Mouse (Mus musculus) forebrain, postnatal 0 days (tissue): Measurements from ENCODE around the gene Stk33. TPM values are rescaled to one million over a fixed set of nuclear protein-coding genes. Genes with fewer than 3 reads are reported as not detected.

Experiments
- ATAC-seq: fragments of 200-750 bp; cut with Nextera tagmentation; 2 replicates; pipeline ENCODE4 v1.8.0; 2017; ENCODE audit warnings: mild to moderate bottlenecking, moderate library complexity
- DNase-seq: peaks from one replicate; pipeline ENCODE4 v3.0.0-alpha.2; 2015
- H3K27ac ChIP-seq: fragments of 300-500 bp; sonication (generic); 2 replicates; pipeline ENCODE4 v1.5.1; 2014; ENCODE audit warnings: low read depth, mild to moderate bottlenecking, antibody characterized with exemption, low read length, moderate library complexity, mixed read lengths
- H3K27me3 ChIP-seq: fragments of 300-500 bp; sonication (generic); 2 replicates; pipeline ENCODE4 v1.6.1; 2014; ENCODE audit warnings: mild to moderate bottlenecking, low read length, mixed read lengths; ENCODE audit not compliant: insufficient read depth
- H3K36me3 ChIP-seq: fragments of 300-500 bp; sonication (generic); 2 replicates; pipeline ENCODE4 v1.6.1; 2014; ENCODE audit warnings: mild to moderate bottlenecking, moderate library complexity; ENCODE audit not compliant: insufficient read depth
- H3K4me1 ChIP-seq: fragments of 300-500 bp; sonication (generic); 2 replicates; pipeline ENCODE4 v1.6.1; 2014; ENCODE audit warnings: antibody characterized with exemption; ENCODE audit not compliant: insufficient read depth
- H3K4me2 ChIP-seq: fragments of 300-500 bp; sonication (generic); 2 replicates; pipeline ENCODE4 v1.6.1; 2014; ENCODE audit warnings: low read depth, mild to moderate bottlenecking, moderate library complexity
- H3K4me3 ChIP-seq: fragments of 300-500 bp; sonication (generic); 2 replicates; pipeline ENCODE4 v1.5.1; 2014; ENCODE audit warnings: low read depth, low read length, mixed read lengths
- H3K9ac ChIP-seq: fragments of 300-500 bp; sonication (generic); 2 replicates; pipeline ENCODE4 v1.6.1; 2014; ENCODE audit warnings: mild to moderate bottlenecking
- H3K9me3 ChIP-seq: fragments of 300-500 bp; sonication (generic); 2 replicates; pipeline ENCODE4 v1.6.1; 2016; ENCODE audit warnings: low read length
- CTCF ChIP-seq: sonication (generic); IDR thresholded peaks from 2 replicates; pipeline ENCODE4 v1.5.1; 2016; ENCODE audit warnings: antibody characterized with exemption, control low read depth, low read depth
- WGBS: fragments of 180-500 bp; shearing (Covaris S2); extraction: QIAGEN DNeasy Blood & Tissue Kit; methylation state at CpG from one replicate; pipeline ENCODE4 v1.1.7; 2014; 5-methylcytosine and 5-hydroxymethylcytosine counted together
- polyA plus RNA-seq: library from polyadenylated mRNA; unstranded; fragments of >200 nt; fragmentation: Nextera tagmentation; extraction: Ambion mirVana; gene quantifications from 2 replicates; pipeline ENCODE4 v1.2.1, GENCODE M21; 2015
- total RNA-seq: library from RNA; depleted of rRNA; stranded (reverse); fragments of >200 nt; gene quantifications from 2 replicates; pipeline ENCODE4 v1.2.3, GENCODE M21; 2014

Stk33 gene
- total and polyA plus RNA-seq, 2 experiments from 2014 or later: 5.3 to 9.7 TPM

DNA sequence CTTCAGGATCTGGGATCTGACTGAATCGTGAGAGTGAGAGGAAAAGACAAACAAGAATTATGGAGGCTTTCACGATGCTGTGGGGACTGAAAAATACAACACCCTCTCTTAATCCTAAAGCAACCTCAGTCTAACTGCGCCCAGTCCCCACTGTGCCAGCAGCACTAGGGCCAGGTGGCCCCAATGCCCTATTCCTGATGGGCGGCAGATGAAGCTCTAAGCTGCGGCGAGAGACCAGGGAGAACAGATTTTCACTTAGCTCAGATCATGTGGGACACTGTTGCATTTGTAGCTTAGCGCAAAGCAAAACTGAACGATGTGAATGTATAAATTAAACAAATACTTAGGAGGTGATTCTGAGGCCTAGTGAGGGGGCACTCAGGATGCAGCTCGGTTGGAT lies 113.7 kb downstream of the Stk33 start:
- WGBS: 55% methylated on average over 9 of the region's 9 CpGs
- no peak overlapping the region for H3K9ac ChIP-seq

DNA sequence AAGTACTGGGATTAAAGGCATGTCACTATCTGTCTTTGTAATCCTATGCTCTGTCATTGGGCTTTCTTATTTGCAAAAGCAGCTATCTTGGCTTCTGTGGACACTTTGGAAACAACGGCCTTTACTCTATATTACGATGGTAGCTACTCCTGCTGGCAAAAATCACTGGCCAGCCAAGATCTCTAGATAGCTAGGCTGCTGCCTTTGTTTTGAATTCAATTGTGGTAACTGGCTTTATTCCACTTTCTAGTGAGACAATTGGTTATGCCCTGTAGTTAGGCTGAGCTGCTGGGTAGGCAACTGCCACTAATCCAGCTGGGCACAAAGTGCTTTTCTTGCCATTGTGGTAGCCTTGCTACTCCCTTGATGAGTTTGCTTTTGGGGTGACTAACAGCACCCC lies 129.4 kb downstream of the Stk33 start:
- Histone ChIP-seq H3K9ac (no peak overlapping the region), H3K4me2 (no peak overlapping the region), H3K36me3 (no peaks in the 10 kb centered on the region), H3K4me1 (no peaks in the 10 kb centered on the region), H3K27ac (no peak overlapping the region), H3K9me3 (no peaks in the 10 kb centered on the region), H3K27me3 (no peaks in the 10 kb centered on the region), H3K4me3 (no peak overlapping the region)
- WGBS: 78% methylated on average over 2 of the region's 2 CpGs
- TF ChIP-seq CTCF: no peak
- ATAC-seq (no peak), DNase-seq (no peak)

More for the DNA sequence above, 113.7 kb downstream of the Stk33 start:
- Histone ChIP-seq H3K4me2 (no peak overlapping the region), H3K27me3 (no peaks in the 10 kb centered on the region), H3K27ac (0 out of 2 replicates have a peak overlapping the region, but pooled peaks have one; percentile 10), H3K4me1 (no peaks in the 10 kb centered on the region), H3K9me3 (no peaks in the 10 kb centered on the region), H3K36me3 (no peaks in the 10 kb centered on the region), H3K4me3 (no peak overlapping the region)
- ATAC-seq (no peak), DNase-seq (no peak)
- TF ChIP-seq CTCF: no peak

DNA sequence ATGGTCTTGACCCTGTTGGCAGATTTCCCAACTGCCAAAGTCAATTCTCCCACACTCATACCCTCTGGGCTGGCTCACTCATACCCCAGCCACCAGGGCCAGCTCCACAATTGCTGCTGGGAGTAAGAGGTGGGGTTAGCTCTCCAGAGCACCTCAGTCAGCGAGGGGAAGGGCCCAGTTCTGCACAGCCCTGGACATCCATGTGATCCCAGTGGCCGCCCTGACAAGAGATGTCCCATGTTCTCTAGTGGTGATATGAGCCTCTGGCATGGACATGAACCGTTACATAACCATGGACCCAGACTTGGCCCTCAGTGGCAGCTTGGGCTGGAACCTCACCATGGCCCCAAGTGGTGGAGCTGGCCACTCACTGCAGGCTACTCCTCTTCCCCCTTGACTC lies 143.1 kb downstream of the Stk33 start:
- Histone ChIP-seq H3K27ac (no peak overlapping the region), H3K4me1 (no peaks in the 10 kb centered on the region), H3K4me3 (no peak overlapping the region), H3K27me3 (no peaks in the 10 kb centered on the region), H3K9ac (no peak overlapping the region), H3K4me2 (no peak overlapping the region), H3K9me3 (no peaks in the 10 kb centered on the region), H3K36me3 (no peaks in the 10 kb centered on the region)
- TF ChIP-seq CTCF: no peak
- DNase-seq (no peak), ATAC-seq (no peak)
- 81% methylated on average over 3 of the region's 3 CpGs for WGBS

DNA sequence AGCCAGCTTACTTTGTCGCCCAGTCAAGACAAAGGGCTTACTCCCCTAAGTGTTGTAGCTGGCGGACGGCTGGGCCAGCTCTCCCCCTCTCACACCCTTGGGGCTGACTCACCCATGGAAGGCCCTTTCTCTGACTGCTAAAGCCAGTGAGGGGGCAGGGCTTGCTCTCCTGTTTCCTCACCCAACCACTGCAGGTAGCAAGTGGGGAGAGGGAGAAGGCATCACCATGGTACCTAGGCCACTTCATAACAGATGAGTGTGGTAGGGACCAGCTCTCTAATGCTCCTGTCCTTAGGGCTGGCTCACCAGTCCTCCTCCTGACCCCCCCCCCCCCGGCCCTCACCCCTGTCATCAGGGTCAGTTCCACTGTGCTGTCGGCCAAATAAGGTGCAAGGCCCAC lies 143.5 kb downstream of the Stk33 start:
- no peak overlapping the region for H3K27ac ChIP-seq
- H3K4me1 ChIP-seq: no peaks in the 10 kb centered on the region
- H3K27me3 ChIP-seq: no peaks in the 10 kb centered on the region
- H3K4me3 ChIP-seq: no peak overlapping the region
- ATAC-seq: no peak
- no peak for DNase-seq
- H3K36me3 ChIP-seq: no peaks in the 10 kb centered on the region
- no peak for TF ChIP-seq CTCF
- no peaks in the 10 kb centered on the region for H3K9me3 ChIP-seq
- H3K4me2 ChIP-seq: no peak overlapping the region
- no peak overlapping the region for H3K9ac ChIP-seq
- 87% methylated on average over 5 of the region's 5 CpGs for WGBS

DNA sequence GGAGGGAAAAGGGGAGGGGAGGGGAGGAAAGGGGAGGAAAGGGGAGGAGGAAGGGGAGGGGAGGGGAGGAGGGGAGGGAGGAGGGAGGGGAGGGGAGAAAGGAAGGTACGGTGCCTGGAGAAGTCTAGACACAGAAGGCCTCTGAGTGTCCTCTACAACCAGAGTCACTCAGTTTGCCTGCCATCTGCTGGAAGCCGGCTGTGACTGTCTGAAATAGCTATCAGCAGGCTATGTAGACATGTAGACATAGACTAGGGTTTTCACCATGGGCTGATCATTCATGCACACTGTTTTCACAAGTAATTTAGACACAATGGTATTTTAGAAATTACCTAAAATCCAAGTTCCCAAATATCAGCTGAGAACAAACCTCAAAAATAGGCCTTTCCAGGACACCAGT lies 148.4 kb downstream of the Stk33 start:
- DNase-seq (peak; percentile 34), ATAC-seq (no peak)
- Histone ChIP-seq H3K36me3 (no peaks in the 10 kb centered on the region), H3K9me3 (no peaks in the 10 kb centered on the region), H3K4me2 (no peak overlapping the region), H3K27ac (no peak overlapping the region), H3K9ac (no peak overlapping the region), H3K27me3 (no peaks in the 10 kb centered on the region), H3K4me3 (no peak overlapping the region), H3K4me1 (0 out of 2 replicates have a peak, but pooled peaks cover under 1% of the 10 kb centered on the region)
- TF ChIP-seq CTCF: peak; percentile 39
- 10% methylated on average over 2 of the region's 2 CpGs for WGBS

DNA sequence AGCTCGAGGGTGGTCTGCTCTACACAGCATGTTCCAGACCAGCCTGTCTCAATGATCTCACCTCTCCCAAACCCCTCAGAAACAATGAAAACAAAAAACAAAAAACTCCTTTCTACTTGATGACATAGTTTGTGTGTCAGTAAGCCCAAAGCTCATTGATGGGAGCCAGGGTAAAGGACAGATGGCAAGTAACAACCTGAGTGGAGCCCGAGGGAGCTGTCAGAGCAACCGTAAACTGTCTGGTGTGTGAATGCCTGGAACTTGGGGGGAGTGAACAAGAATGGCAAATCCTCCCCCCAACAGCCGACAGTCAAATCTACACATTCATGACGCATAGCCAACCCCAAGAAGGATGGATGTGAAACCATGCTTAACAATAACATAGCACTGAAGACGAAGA lies 149.8 kb downstream of the Stk33 start:
- peaks cover 5% of the 10 kb centered on the region; the same call in 1 of the 2 replicates for H3K4me1 ChIP-seq
- no peaks in the 10 kb centered on the region for H3K9me3 ChIP-seq
- H3K27ac ChIP-seq: no peak overlapping the region
- H3K27me3 ChIP-seq: no peaks in the 10 kb centered on the region
- H3K4me3 ChIP-seq: no peak overlapping the region
- H3K36me3 ChIP-seq: no peaks in the 10 kb centered on the region
- ATAC-seq: no peak
- no peak for TF ChIP-seq CTCF
- H3K4me2 ChIP-seq: no peak overlapping the region
- DNase-seq: no peak
- no peak overlapping the region for H3K9ac ChIP-seq
- 48% methylated on average over 6 of the region's 6 CpGs for WGBS

DNA sequence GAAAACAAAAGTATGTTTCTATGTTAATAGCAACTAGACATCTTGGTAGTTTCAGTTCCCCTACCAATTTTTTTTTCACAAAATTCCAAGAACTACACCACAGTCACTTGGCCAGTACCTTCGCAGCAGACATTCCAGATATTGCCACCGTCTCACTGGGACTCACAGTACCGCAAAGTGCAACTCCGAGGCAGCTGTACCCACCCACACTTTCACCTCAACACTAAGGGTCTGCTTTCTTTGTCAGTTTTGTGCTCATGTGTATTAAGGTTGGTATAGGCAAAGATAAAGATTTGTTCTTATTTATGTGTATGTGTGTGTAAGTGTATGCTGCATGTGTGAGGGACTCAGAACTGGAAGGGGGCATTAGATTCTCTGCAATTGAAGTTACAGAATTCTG lies 156.8 kb downstream of the Stk33 start:
- Histone ChIP-seq H3K9ac (no peak overlapping the region), H3K27me3 (no peaks in the 10 kb centered on the region), H3K9me3 (no peaks in the 10 kb centered on the region), H3K4me3 (no peak overlapping the region), H3K27ac (no peak overlapping the region), H3K4me2 (no peak overlapping the region), H3K36me3 (no peaks in the 10 kb centered on the region), H3K4me1 (peaks cover 5% of the 10 kb centered on the region; the same call in 1 of the 2 replicates)
- ATAC-seq: no peak
- WGBS: 95% methylated on average over 4 of the region's 4 CpGs
- no peak for DNase-seq
- no peak for TF ChIP-seq CTCF

DNA sequence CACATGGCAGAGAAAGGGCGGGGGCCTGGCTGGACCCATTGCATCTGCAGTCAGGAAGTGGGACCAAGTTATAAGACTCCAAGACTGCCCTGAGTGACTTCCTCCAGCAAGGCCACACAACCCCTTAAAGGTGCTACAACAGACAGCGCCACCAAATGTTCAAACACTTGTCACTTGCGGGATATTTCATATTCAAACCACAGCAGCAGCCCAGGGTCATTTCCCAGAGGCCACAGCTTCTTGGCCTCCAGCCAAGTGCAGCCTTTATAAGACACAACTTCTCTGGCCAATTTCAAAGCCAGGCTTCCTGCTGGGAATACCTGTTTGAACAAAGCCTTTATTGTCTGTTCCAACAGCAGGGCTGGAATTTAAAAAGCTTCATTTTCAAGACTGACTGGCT lies 162.3 kb downstream of the Stk33 start:
- H3K9ac ChIP-seq: no peak overlapping the region
- ATAC-seq (no peak), DNase-seq (no peak)
- no peak overlapping the region for H3K4me3 ChIP-seq
- peak; percentile 8; the same call in 1 of the 2 replicates for TF ChIP-seq CTCF
- H3K4me2 ChIP-seq: no peak overlapping the region
- no peaks in the 10 kb centered on the region for H3K36me3 ChIP-seq
- H3K27me3 ChIP-seq: no peaks in the 10 kb centered on the region
- H3K9me3 ChIP-seq: no peaks in the 10 kb centered on the region
- H3K27ac ChIP-seq: no peak overlapping the region
- WGBS: 57% methylated on average over 3 of the region's 3 CpGs
- no peaks in the 10 kb centered on the region for H3K4me1 ChIP-seq
